22 mouse cellular contexts compared by ENCODE assay signal in the genomic region with DNA sequence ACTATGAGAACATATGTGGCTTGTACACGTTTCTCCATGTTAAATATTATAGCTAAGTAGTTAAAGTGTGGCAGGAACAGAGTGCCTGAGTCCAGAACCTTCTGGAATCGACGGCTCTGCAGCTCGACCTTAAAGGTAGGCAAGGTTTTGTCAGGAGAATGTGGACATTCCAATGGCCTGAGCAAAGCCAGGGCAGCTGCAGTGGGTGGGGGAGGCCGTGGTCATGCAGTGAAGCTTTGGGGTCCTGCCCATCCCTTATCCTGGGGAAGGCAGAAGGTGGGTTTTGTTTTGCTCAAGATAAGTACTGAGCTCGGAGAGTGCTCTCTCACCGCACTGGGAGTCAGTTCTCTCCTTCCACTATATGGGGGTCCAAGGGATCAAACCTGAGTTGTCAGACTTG. TPM values are rescaled to one million over a fixed set of nuclear protein-coding genes. Genes with fewer than 3 reads are reported as not detected.
DNase-seq lines count a peak whose midpoint lies in the region; ATAC-seq and TF ChIP-seq lines count a peak whose summit lies in the region.
"Had no signal": no experiment of that assay in that cellular context is flagged by ENCODE, and none has a peak within 500 bp of the region (broad histone marks: within the 10 kb centered on the region; RNA-seq: fewer than 3 reads in every experiment).

No protein-coding gene starts in this region.

- TF ChIP-seq EP300 in liver, postnatal 0 days (IDR thresholded peaks at IDR 0.05; ENCODE audit: low read depth): no peak

- TF ChIP-seq POLR2A in kidney, adult 2 months (IDR thresholded peaks at IDR 0.05; ENCODE audit: low read depth, low read length): no peak

- no peak overlapping the region for H3K27ac ChIP-seq in embryonic facial prominence, embryonic 11.5 days (replicated peaks; ENCODE audit: low read depth, low read length)
- H3K27ac ChIP-seq in embryonic facial prominence, embryonic 10.5 days (replicated peaks): no peak overlapping the region
- H3K27ac ChIP-seq in kidney, adult 2 months (ENCODE audit: insufficient read depth, low read depth, low read length): 0 out of 2 replicates have a peak overlapping the region, but pooled peaks have one; percentile 35
- H3K27ac ChIP-seq in liver, embryonic 11.5 days (ENCODE audit: low read depth, low read length): no peak overlapping the region
- H3K27ac ChIP-seq in liver, postnatal 0 days (ENCODE audit: low read depth): no peak overlapping the region
- 0 out of 2 replicates have a peak overlapping the region, but pooled peaks have one; percentile 7 for H3K27ac ChIP-seq in embryonic facial prominence, embryonic 14.5 days (replicated peaks; ENCODE audit: low read depth, low read length)
- no peak overlapping the region for H3K27ac ChIP-seq in hindbrain, embryonic 12.5 days
- H3K27ac ChIP-seq: embryonic facial prominence, embryonic 13.5 days; forebrain, embryonic 10.5 days; forebrain, embryonic 13.5 days had no signal

- H3K36me3 ChIP-seq in embryonic facial prominence, embryonic 11.5 days (replicated peaks; ENCODE audit: control insufficient read depth, insufficient read depth, low read depth, low read length): no peaks in the 10 kb centered on the region
- H3K36me3 ChIP-seq in embryonic facial prominence, embryonic 10.5 days (replicated peaks): 0 out of 2 replicates have a peak, but pooled peaks cover 3% of the 10 kb centered on the region
- H3K36me3 ChIP-seq in kidney, adult 2 months (ENCODE audit: control insufficient read depth, insufficient read depth, low read length): no peaks in the 10 kb centered on the region
- H3K36me3 ChIP-seq in liver, embryonic 11.5 days (ENCODE audit: control insufficient read depth, insufficient read depth, low read length): no peaks in the 10 kb centered on the region
- no peaks in the 10 kb centered on the region; the same call in 1 of the 2 replicates for H3K36me3 ChIP-seq in liver, postnatal 0 days (replicated peaks; ENCODE audit: insufficient read depth, low read length)
- no peaks in the 10 kb centered on the region for H3K36me3 ChIP-seq in embryonic facial prominence, embryonic 14.5 days (ENCODE audit: control insufficient read depth, insufficient read depth, low read length)
- no peaks in the 10 kb centered on the region for H3K36me3 ChIP-seq in hindbrain, embryonic 12.5 days
- H3K36me3 ChIP-seq: embryonic facial prominence, embryonic 13.5 days; heart, embryonic 10.5 days; hindbrain, embryonic 13.5 days had no signal

- ATAC-seq in embryonic facial prominence, embryonic 11.5 days (replicated peaks; ENCODE audit: insufficient number of reproducible peaks, low FRiP score, low TSS enrichment, low read depth): peak; percentile 31; the same call in 1 of the 2 replicates
- ATAC-seq in liver, embryonic 11.5 days (replicated peaks; ENCODE audit: low FRiP score): 0 out of 2 replicates have a peak, but pooled peaks have one; percentile 32
- ATAC-seq in liver, postnatal 0 days: no peak
- ATAC-seq in embryonic facial prominence, embryonic 14.5 days (ENCODE audit: low read depth): no peak
- no peak for ATAC-seq in hindbrain, embryonic 12.5 days (ENCODE audit: low FRiP score)
- ATAC-seq: activated CD4-positive, CD25-positive, alpha-beta regulatory T cell, adult 4 months; forebrain, embryonic 13.5 days; forebrain, embryonic 16.5 days; hindbrain, embryonic 16.5 days had no signal

- H3K27me3 ChIP-seq in embryonic facial prominence, embryonic 11.5 days (ENCODE audit: control insufficient read depth, insufficient read depth, low read length): no peaks in the 10 kb centered on the region
- no peaks in the 10 kb centered on the region for H3K27me3 ChIP-seq in embryonic facial prominence, embryonic 10.5 days (replicated peaks; ENCODE audit: low read depth, poor library complexity, severe bottlenecking)
- H3K27me3 ChIP-seq in kidney, adult 2 months (replicated peaks; ENCODE audit: control insufficient read depth, insufficient read depth, low read length): no peaks in the 10 kb centered on the region
- no peaks in the 10 kb centered on the region for H3K27me3 ChIP-seq in liver, embryonic 11.5 days (replicated peaks; ENCODE audit: control insufficient read depth, insufficient read depth, low read length)
- H3K27me3 ChIP-seq in liver, postnatal 0 days (ENCODE audit: insufficient read depth, low read length): no peaks in the 10 kb centered on the region
- no peaks in the 10 kb centered on the region for H3K27me3 ChIP-seq in embryonic facial prominence, embryonic 14.5 days (replicated peaks; ENCODE audit: control insufficient read depth, insufficient read depth, low read length)
- no peaks in the 10 kb centered on the region for H3K27me3 ChIP-seq in hindbrain, embryonic 12.5 days
- H3K27me3 ChIP-seq: embryonic facial prominence, embryonic 13.5 days; forebrain, embryonic 13.5 days; hindbrain, embryonic 13.5 days had no signal

- H3K4me3 ChIP-seq in embryonic facial prominence, embryonic 11.5 days (ENCODE audit: low read depth, low read length): no peak overlapping the region
- no peak overlapping the region for H3K4me3 ChIP-seq in embryonic facial prominence, embryonic 10.5 days
- no peak overlapping the region for H3K4me3 ChIP-seq in kidney, adult 2 months (ENCODE audit: insufficient read depth, low read depth, low read length)
- no peak overlapping the region for H3K4me3 ChIP-seq in liver, embryonic 11.5 days (ENCODE audit: low read depth, low read length)
- no peak overlapping the region for H3K4me3 ChIP-seq in liver, postnatal 0 days (ENCODE audit: low read depth, low read length)
- no peak overlapping the region for H3K4me3 ChIP-seq in embryonic facial prominence, embryonic 14.5 days (ENCODE audit: low read depth, low read length)
- no peak overlapping the region for H3K4me3 ChIP-seq in hindbrain, embryonic 12.5 days
- H3K4me3 ChIP-seq: embryonic facial prominence, embryonic 13.5 days; forebrain, embryonic 10.5 days; forebrain, embryonic 13.5 days; heart, embryonic 10.5 days; hindbrain, embryonic 13.5 days had no signal

- no peak overlapping the region for H3K9ac ChIP-seq in embryonic facial prominence, embryonic 11.5 days (replicated peaks; ENCODE audit: low read length)
- H3K9ac ChIP-seq in liver, embryonic 11.5 days (ENCODE audit: low read depth, low read length): no peak overlapping the region
- H3K9ac ChIP-seq in liver, postnatal 0 days (replicated peaks): no peak overlapping the region
- H3K9ac ChIP-seq in embryonic facial prominence, embryonic 14.5 days (ENCODE audit: low read depth, low read length): no peak overlapping the region
- no peak overlapping the region for H3K9ac ChIP-seq in hindbrain, embryonic 12.5 days
- H3K9ac ChIP-seq: embryonic facial prominence, embryonic 13.5 days; forebrain, embryonic 13.5 days; hindbrain, embryonic 13.5 days had no signal

- no peak for DNase-seq in embryonic facial prominence, embryonic 11.5 days (ENCODE audit: low spot score)
- DNase-seq in embryonic facial prominence, embryonic 10.5 days (ENCODE audit: low spot score): no peak
- no peak for DNase-seq in kidney, adult 2 months
- no peak for DNase-seq in kidney, postnatal 14 days
- no peak for DNase-seq in liver, embryonic 11.5 days (ENCODE audit: low spot score)
- no peak for DNase-seq in liver, postnatal 0 days
- no peak for DNase-seq in embryonic facial prominence, embryonic 14.5 days (ENCODE audit: low spot score)
- DNase-seq: adrenal gland, adult 8-10 months; adrenal gland, postnatal 25 days; cerebellum, adult 11-12 months; cerebellum, adult 8-10 months; cerebellum, postnatal 14 days; heart, adult 18-20 months had no signal

- H3K4me2 ChIP-seq in embryonic facial prominence, embryonic 11.5 days (ENCODE audit: low read depth, low read length): no peak overlapping the region
- no peak overlapping the region for H3K4me2 ChIP-seq in liver, embryonic 11.5 days
- H3K4me2 ChIP-seq in liver, postnatal 0 days (ENCODE audit: low read depth, low read length): no peak overlapping the region
- no peak overlapping the region for H3K4me2 ChIP-seq in embryonic facial prominence, embryonic 14.5 days (ENCODE audit: low read depth, low read length)
- no peak overlapping the region for H3K4me2 ChIP-seq in hindbrain, embryonic 12.5 days (replicated peaks)
- H3K4me2 ChIP-seq: embryonic facial prominence, embryonic 13.5 days; forebrain, embryonic 13.5 days; hindbrain, embryonic 13.5 days had no signal

- WGBS in embryonic facial prominence, embryonic 11.5 days: 83% methylated on average over 7 of the region's 7 CpGs
- 91% methylated on average over 7 of the region's 7 CpGs for WGBS in embryonic facial prominence, embryonic 10.5 days
- WGBS in kidney, adult 2 months: 68% methylated on average over 7 of the region's 7 CpGs
- WGBS in liver, embryonic 11.5 days: 71% methylated on average over 7 of the region's 7 CpGs
- 78% methylated on average over 7 of the region's 7 CpGs for WGBS in liver, postnatal 0 days (ENCODE audit: insufficient replicate concordance)
- WGBS in embryonic facial prominence, embryonic 14.5 days: 80% methylated on average over 7 of the region's 7 CpGs
- 92% methylated on average over 7 of the region's 7 CpGs for WGBS in hindbrain, embryonic 12.5 days

- no peaks in the 10 kb centered on the region for H3K4me1 ChIP-seq in embryonic facial prominence, embryonic 11.5 days (ENCODE audit: control insufficient read depth, insufficient read depth, low read length)
- H3K4me1 ChIP-seq in embryonic facial prominence, embryonic 10.5 days: peaks cover 9% of the 10 kb centered on the region
- peaks cover 27% of the 10 kb centered on the region for H3K4me1 ChIP-seq in kidney, adult 2 months (ENCODE audit: control insufficient read depth, insufficient read depth, low read length)
- H3K4me1 ChIP-seq in liver, embryonic 11.5 days (replicated peaks; ENCODE audit: control insufficient read depth, insufficient read depth, low read length): peaks cover 7% of the 10 kb centered on the region; the same call in 1 of the 2 replicates
- H3K4me1 ChIP-seq in liver, postnatal 0 days (ENCODE audit: insufficient read depth): peaks cover 16% of the 10 kb centered on the region
- 0 out of 2 replicates have a peak, but pooled peaks cover 9% of the 10 kb centered on the region for H3K4me1 ChIP-seq in embryonic facial prominence, embryonic 14.5 days (ENCODE audit: control insufficient read depth, insufficient read depth, low read length)
- H3K4me1 ChIP-seq in hindbrain, embryonic 12.5 days: peaks cover 21% of the 10 kb centered on the region

- TF ChIP-seq CTCF in kidney, adult 2 months (conservative IDR thresholded peaks at IDR 0.05; ENCODE audit: insufficient read depth, insufficient read length, low read depth, low read length): no peak
- no peak for TF ChIP-seq CTCF in liver, postnatal 0 days (IDR thresholded peaks at IDR 0.05; ENCODE audit: low read depth)

- H3K9me3 ChIP-seq in embryonic facial prominence, embryonic 11.5 days (replicated peaks; ENCODE audit: control insufficient read depth, low read length): no peaks in the 10 kb centered on the region
- no peaks in the 10 kb centered on the region for H3K9me3 ChIP-seq in embryonic facial prominence, embryonic 10.5 days
- H3K9me3 ChIP-seq in liver, embryonic 11.5 days (ENCODE audit: control insufficient read depth, low read length): no peaks in the 10 kb centered on the region
- H3K9me3 ChIP-seq in liver, postnatal 0 days (ENCODE audit: low read length): no peaks in the 10 kb centered on the region
- H3K9me3 ChIP-seq in embryonic facial prominence, embryonic 14.5 days (ENCODE audit: control insufficient read depth, low read length): no peaks in the 10 kb centered on the region
- H3K9me3 ChIP-seq in hindbrain, embryonic 12.5 days (replicated peaks): no peaks in the 10 kb centered on the region
- H3K9me3 ChIP-seq: embryonic facial prominence, embryonic 13.5 days; forebrain, embryonic 10.5 days; forebrain, embryonic 13.5 days; heart, embryonic 10.5 days; hindbrain, embryonic 13.5 days had no signal

RNA-seq across cellular contexts. Expression of gene Clasp1, which starts 55.6 kb away (rescaled TPM):
- polyA plus RNA-seq in embryonic facial prominence, embryonic 11.5 days (2014; fragmentation: Nextera tagmentation; extraction: Ambion mirVana): 57.7 and 62.2 TPM in 2 replicates
- polyA plus RNA-seq in embryonic facial prominence, embryonic 10.5 days (2016; fragmentation: Nextera tagmentation; extraction: Ambion mirVana): 94.7 and 95.3 TPM in 2 replicates
- polyA plus RNA-seq in kidney, adult 2 months (2012; rRNA removed): 11.5 and 12.8 TPM in 2 replicates
- polyA plus RNA-seq in liver, embryonic 11.5 days (2014; fragmentation: Nextera tagmentation; extraction: Ambion mirVana): 40.6 and 41.1 TPM in 2 replicates
- polyA plus RNA-seq in liver, postnatal 0 days (2015; fragmentation: Nextera tagmentation; extraction: Ambion mirVana): 5.4 and 6.4 TPM in 2 replicates
- polyA plus RNA-seq in embryonic facial prominence, embryonic 14.5 days (2014; fragmentation: Nextera tagmentation; extraction: Ambion mirVana): 40.3 and 48.6 TPM in 2 replicates
- polyA plus RNA-seq in hindbrain, embryonic 12.5 days (2016; fragmentation: Nextera tagmentation; extraction: Ambion mirVana): 136 and 146 TPM in 2 replicates

Comparison
In these comparisons a context has a peak if more than half of its experiments do, and no peak if none do; other contexts are left out.
1. ATAC-seq: peak in embryonic facial prominence, embryonic 11.5 days (single experiment) and liver, embryonic 11.5 days (single experiment); none in liver, postnatal 0 days (single experiment), embryonic facial prominence, embryonic 14.5 days (single experiment) and hindbrain, embryonic 12.5 days (single experiment).
2. H3K27ac ChIP-seq: peak in kidney, adult 2 months (single experiment) and embryonic facial prominence, embryonic 14.5 days (single experiment); none in embryonic facial prominence, embryonic 11.5 days (single experiment), embryonic facial prominence, embryonic 10.5 days (single experiment), liver, embryonic 11.5 days (single experiment), liver, postnatal 0 days (single experiment) and hindbrain, embryonic 12.5 days (single experiment).